Mouse (Mus musculus) liver, postnatal 0 days (tissue): ENCODE data around the gene Lce3e. TPM values are rescaled to one million over a fixed set of nuclear protein-coding genes. Genes with fewer than 3 reads are reported as not detected.

Source experiments
- ATAC-seq: fragments of 200-750 bp; cut with Nextera tagmentation; 2 replicates; pipeline ENCODE4 v1.8.0; 2017; ENCODE audit warnings: mild to moderate bottlenecking, moderate library complexity
- DNase-seq: peaks from one replicate; pipeline ENCODE4 v3.0.0-alpha.2; 2016
- H3K27ac ChIP-seq: fragments of 300-500 bp; sonication (generic); 2 replicates; pipeline ENCODE4 v1.5.1; 2014; ENCODE audit warnings: antibody characterized with exemption, moderate library complexity, mild to moderate bottlenecking, low read depth
- H3K27me3 ChIP-seq: fragments of 300-500 bp; sonication (generic); 2 replicates; pipeline ENCODE4 v1.6.1; 2014; ENCODE audit warnings: low read length, control low read depth, mixed read lengths; ENCODE audit not compliant: insufficient read depth
- H3K36me3 ChIP-seq: fragments of 300-500 bp; sonication (generic); replicated peaks from 2 replicates; pipeline ENCODE4 v1.6.1; 2014; ENCODE audit warnings: mild to moderate bottlenecking, control low read depth, low read length, moderate library complexity, mixed read lengths; ENCODE audit not compliant: insufficient read depth
- H3K4me1 ChIP-seq: fragments of 300-500 bp; sonication (generic); 2 replicates; pipeline ENCODE4 v1.6.1; 2014; ENCODE audit warnings: antibody characterized with exemption, mild to moderate bottlenecking, control low read depth; ENCODE audit not compliant: insufficient read depth
- H3K4me2 ChIP-seq: fragments of 300-500 bp; sonication (generic); 2 replicates; pipeline ENCODE4 v1.6.1; 2014; ENCODE audit warnings: low read depth, mild to moderate bottlenecking, low read length, moderate library complexity, mixed read lengths
- H3K4me3 ChIP-seq: fragments of 300-500 bp; sonication (generic); 2 replicates; pipeline ENCODE4 v1.5.1; 2014; ENCODE audit warnings: low read depth, low read length
- H3K9ac ChIP-seq: fragments of 300-500 bp; sonication (generic); replicated peaks from 2 replicates; pipeline ENCODE4 v1.6.1; 2014; ENCODE audit warnings: mild to moderate bottlenecking, moderate library complexity
- H3K9me3 ChIP-seq: fragments of 300-500 bp; sonication (generic); 2 replicates; pipeline ENCODE4 v1.6.1; 2016; ENCODE audit warnings: mild to moderate bottlenecking, control low read depth, low read length, mixed read lengths
- CTCF ChIP-seq: sonication (generic); IDR thresholded peaks from 2 replicates; pipeline ENCODE4 v1.5.1; 2016; ENCODE audit warnings: antibody characterized with exemption, low read depth
- EP300 ChIP-seq: IDR thresholded peaks from 2 replicates; pipeline ENCODE4 v1.6.1; 2016; ENCODE audit warnings: antibody characterized with exemption, low read depth, mild to moderate bottlenecking
- WGBS: fragments of 180-500 bp; shearing (Covaris S2); extraction: QIAGEN DNeasy Blood & Tissue Kit; methylation state at CpG from one replicate; pipeline ENCODE4 v1.1.7; 2014; ENCODE audit not compliant: insufficient replicate concordance; 5-methylcytosine and 5-hydroxymethylcytosine counted together
- polyA plus RNA-seq: library from polyadenylated mRNA; unstranded; fragments of >200 nt; fragmentation: Nextera tagmentation; extraction: Ambion mirVana; gene quantifications from 2 replicates; pipeline ENCODE4 v1.2.1, GENCODE M21; 2015

The Lce3e gene
- polyA plus RNA-seq, result not detected in 2 replicates

- Histone ChIP-seq H3K36me3 (no peaks in the 10 kb centered on the region), H3K27me3 (no peaks in the 10 kb centered on the region), H3K27ac (no peak within 1 kb of the TSS), H3K4me3 (no peak within 1 kb of the TSS), H3K9ac (no peak within 1 kb of the TSS), H3K4me2 (no peak within 1 kb of the TSS), H3K9me3 (no peaks in the 10 kb centered on the region), H3K4me1 (no peaks in the 10 kb centered on the region)
- WGBS, result 79% methylated on average over 2 of the region's 2 CpGs
- TF ChIP-seq EP300, result no peak
- TF ChIP-seq CTCF, result no peak
- ATAC-seq (no peak), DNase-seq (no peak)
Measured at GRCm38 (mm10) chr3:92966761-92967160, at the start of gene Lce3e. Gene Lce3e (plus strand): TSS chr3:92967061.

- H3K9me3 ChIP-seq, result no peaks in the 10 kb centered on the region
- H3K4me2 ChIP-seq, result no peak overlapping the region
- DNase-seq (no peak), ATAC-seq (no peak)
- no peaks in the 10 kb centered on the region for H3K36me3 ChIP-seq
- TF ChIP-seq CTCF, result peak; percentile 26; the same call in 1 of the 2 replicates
- TF ChIP-seq EP300, result no peak
- H3K4me3 ChIP-seq, result no peak overlapping the region
- WGBS, result 62% methylated on average over 4 of the region's 4 CpGs
- no peaks in the 10 kb centered on the region for H3K27me3 ChIP-seq
- no peaks in the 10 kb centered on the region for H3K4me1 ChIP-seq
- H3K27ac ChIP-seq, result no peak overlapping the region
- no peak overlapping the region for H3K9ac ChIP-seq
Measured at GRCm38 (mm10) chr3:92920364-92920763, 46.5 kb upstream of the Lce3e start.

- TF ChIP-seq CTCF (no peak), EP300 (no peak)
- Histone ChIP-seq H3K4me3 (no peak within 1 kb of the TSS), H3K9me3 (no peaks in the 10 kb centered on the region), H3K4me2 (no peak within 1 kb of the TSS), H3K27ac (no peak within 1 kb of the TSS), H3K27me3 (no peaks in the 10 kb centered on the region), H3K36me3 (no peaks in the 10 kb centered on the region), H3K9ac (no peak within 1 kb of the TSS), H3K4me1 (no peaks in the 10 kb centered on the region)
- DNase-seq (no peak), ATAC-seq (no peak)
- WGBS, result 43% methylated on average over 2 of the region's 2 CpGs
Measured at GRCm38 (mm10) chr3:92926130-92926529, 40.7 kb upstream of the Lce3e start, which contains the start of gene Lce3a. Gene Lce3a (minus strand): TSS chr3:92926230.

GRCm38 (mm10) chr3:92932679-92933078 is 34.2 kb upstream of the Lce3e start, which contains the start of gene Lce3b:
Gene Lce3b (plus strand): TSS chr3:92932979.
- no peaks in the 10 kb centered on the region for H3K27me3 ChIP-seq
- H3K27ac ChIP-seq, result no peak within 1 kb of the TSS
- ATAC-seq, result no peak
- no peaks in the 10 kb centered on the region for H3K9me3 ChIP-seq
- 52% methylated on average over 2 of the region's 2 CpGs for WGBS
- H3K4me3 ChIP-seq, result no peak within 1 kb of the TSS
- H3K4me1 ChIP-seq, result no peaks in the 10 kb centered on the region
- DNase-seq, result no peak
- TF ChIP-seq EP300 (no peak), CTCF (no peak)
- H3K4me2 ChIP-seq, result no peak within 1 kb of the TSS
- H3K36me3 ChIP-seq, result no peaks in the 10 kb centered on the region
- no peak within 1 kb of the TSS for H3K9ac ChIP-seq

GRCm38 (mm10) chr3:92944186-92944585 is 22.7 kb upstream of the Lce3e start, which contains the start of gene Lce3c:
Gene Lce3c (plus strand): TSS chr3:92944486.
- 57% methylated on average over 1 of the region's 1 CpGs for WGBS

GRCm38 (mm10) chr3:92957090-92957489 is 9.8 kb upstream of the Lce3e start, which contains the start of gene Lce3d:
Gene Lce3d (plus strand): TSS chr3:92957390.
- no peaks in the 10 kb centered on the region for H3K36me3 ChIP-seq
- H3K27ac ChIP-seq, result no peak within 1 kb of the TSS
- no peak within 1 kb of the TSS for H3K4me2 ChIP-seq
- WGBS, result 84% methylated on average over 1 of the region's 1 CpGs
- TF ChIP-seq CTCF (no peak), EP300 (no peak)
- H3K27me3 ChIP-seq, result no peaks in the 10 kb centered on the region
- no peaks in the 10 kb centered on the region for H3K9me3 ChIP-seq
- no peak within 1 kb of the TSS for H3K4me3 ChIP-seq
- H3K9ac ChIP-seq, result no peak within 1 kb of the TSS
- ATAC-seq, result no peak
- H3K4me1 ChIP-seq, result no peaks in the 10 kb centered on the region
- no peak for DNase-seq

More at GRCm38 (mm10) chr3:92944186-92944585, 22.7 kb upstream of the Lce3e start, which contains the start of gene Lce3c:
- TF ChIP-seq EP300 (no peak), CTCF (no peak)
- Histone ChIP-seq H3K4me1 (no peaks in the 10 kb centered on the region), H3K9me3 (no peaks in the 10 kb centered on the region), H3K27me3 (no peaks in the 10 kb centered on the region), H3K9ac (no peak within 1 kb of the TSS), H3K36me3 (no peaks in the 10 kb centered on the region), H3K4me3 (no peak within 1 kb of the TSS), H3K27ac (no peak within 1 kb of the TSS), H3K4me2 (no peak within 1 kb of the TSS)
- DNase-seq (no peak), ATAC-seq (no peak)
